Comparison of ENCODE assay signal across 31 mouse cellular contexts in the genomic region with DNA sequence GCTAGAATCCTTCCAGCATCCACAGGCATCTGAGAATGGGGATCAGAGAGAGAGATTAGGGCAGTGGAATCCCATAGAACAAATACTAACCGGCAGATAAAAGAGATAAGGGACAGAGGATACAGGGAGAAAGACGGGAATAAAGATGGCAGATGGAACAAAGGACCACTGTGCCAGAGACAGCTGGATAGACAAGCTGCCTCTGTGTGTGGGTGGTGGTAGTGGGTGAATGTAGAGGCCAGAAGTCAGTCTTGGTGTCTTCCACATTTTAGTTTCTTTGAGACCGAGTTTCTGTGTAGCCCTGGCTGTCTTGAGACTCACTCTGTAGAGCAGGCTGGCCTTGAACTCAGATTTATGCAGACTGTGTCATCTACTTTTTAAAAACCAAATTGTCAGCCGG. TPM values are rescaled to one million over a fixed set of nuclear protein-coding genes. Genes with fewer than 3 reads are reported as not detected.
DNase-seq lines count a peak whose midpoint lies in the region; ATAC-seq and TF ChIP-seq lines count a peak whose summit lies in the region.
"Had no signal": no experiment of that assay in that cellular context is flagged by ENCODE, and none has a peak within 500 bp of the region (broad histone marks: within the 10 kb centered on the region; RNA-seq: fewer than 3 reads in every experiment).

No protein-coding gene starts in this region.

- peak overlapping the region; percentile 38; the same call in 1 of the 2 replicates for H3K27ac ChIP-seq in limb, embryonic 15.5 days
- H3K27ac ChIP-seq in limb, embryonic 10.5 days: no peak overlapping the region
- H3K27ac ChIP-seq in bone marrow, adult 2 months (ENCODE audit: control insufficient read depth, insufficient read depth, low read depth, low read length, poor library complexity): peak overlapping the region; percentile 16; the same call in 1 of the 2 replicates
- 0 out of 2 replicates have a peak overlapping the region, but pooled peaks have one; percentile 1 for H3K27ac ChIP-seq in brown adipose tissue, adult 24 weeks (replicated peaks; ENCODE audit: low read depth, low read length)
- H3K27ac ChIP-seq: embryonic facial prominence, embryonic 10.5 days; embryonic facial prominence, embryonic 15.5 days; forebrain, embryonic 15.5 days; gastrocnemius, adult 2 months; heart, embryonic 13.5 days; hindbrain, embryonic 10.5 days; hindbrain, embryonic 15.5 days; kidney, embryonic 15.5 days; limb, embryonic 13.5 days; liver, embryonic 12.5 days; midbrain, embryonic 10.5 days; midbrain, embryonic 15.5 days; neural tube, embryonic 15.5 days had no signal

- H3K27me3 ChIP-seq in limb, embryonic 15.5 days: no peaks in the 10 kb centered on the region
- H3K27me3 ChIP-seq in limb, embryonic 10.5 days (ENCODE audit: low read depth, poor library complexity, severe bottlenecking): no peaks in the 10 kb centered on the region
- H3K27me3 ChIP-seq: embryonic facial prominence, embryonic 15.5 days; forebrain, embryonic 15.5 days; heart, embryonic 13.5 days; hindbrain, embryonic 15.5 days; kidney, embryonic 15.5 days; limb, embryonic 13.5 days; liver, embryonic 12.5 days; midbrain, embryonic 15.5 days; neural tube, embryonic 15.5 days had no signal

- TF ChIP-seq CTCF in bone marrow, adult 2 months (IDR thresholded peaks at IDR 0.05; ENCODE audit: control insufficient read depth, insufficient read depth, low read length): no peak

- H3K4me3 ChIP-seq in limb, embryonic 15.5 days: no peak overlapping the region
- H3K4me3 ChIP-seq in limb, embryonic 10.5 days: no peak overlapping the region
- no peak overlapping the region for H3K4me3 ChIP-seq in bone marrow, adult 2 months (replicated peaks; ENCODE audit: control insufficient read depth, low read depth, low read length)
- no peak overlapping the region for H3K4me3 ChIP-seq in brown adipose tissue, adult 24 weeks (ENCODE audit: insufficient read depth, low read depth, low read length)
- H3K4me3 ChIP-seq: embryonic facial prominence, embryonic 10.5 days; embryonic facial prominence, embryonic 15.5 days; forebrain, embryonic 15.5 days; gastrocnemius, adult 2 months; heart, embryonic 13.5 days; hindbrain, embryonic 10.5 days; hindbrain, embryonic 15.5 days; kidney, embryonic 15.5 days; limb, embryonic 13.5 days; liver, embryonic 12.5 days; midbrain, embryonic 10.5 days; midbrain, embryonic 15.5 days; neural tube, embryonic 15.5 days had no signal

- peaks cover 34% of the 10 kb centered on the region for H3K36me3 ChIP-seq in limb, embryonic 15.5 days
- H3K36me3 ChIP-seq in limb, embryonic 10.5 days: peaks cover 67% of the 10 kb centered on the region

- no peak for ATAC-seq in limb, embryonic 15.5 days (ENCODE audit: insufficient number of reproducible peaks, low FRiP score, low TSS enrichment, low read depth)
- ATAC-seq: liver, embryonic 12.5 days; liver, postnatal 0 days; midbrain, embryonic 15.5 days had no signal

- TF ChIP-seq POLR2A in bone marrow, adult 2 months (IDR thresholded peaks at IDR 0.05; ENCODE audit: borderline replicate concordance, control insufficient read depth, low read depth, low read length): no peak

- no peak overlapping the region for H3K4me2 ChIP-seq in limb, embryonic 15.5 days
- H3K4me2 ChIP-seq: embryonic facial prominence, embryonic 15.5 days; forebrain, embryonic 15.5 days; heart, embryonic 13.5 days; hindbrain, embryonic 15.5 days; kidney, embryonic 15.5 days; limb, embryonic 13.5 days; liver, embryonic 12.5 days; midbrain, embryonic 15.5 days; neural tube, embryonic 15.5 days had no signal

- H3K9ac ChIP-seq in limb, embryonic 15.5 days: no peak overlapping the region
- H3K9ac ChIP-seq: embryonic facial prominence, embryonic 15.5 days; forebrain, embryonic 15.5 days; heart, embryonic 13.5 days; hindbrain, embryonic 15.5 days; kidney, embryonic 15.5 days; limb, embryonic 13.5 days; liver, embryonic 12.5 days; liver, postnatal 0 days; midbrain, embryonic 15.5 days; neural tube, embryonic 15.5 days had no signal

- H3K4me1 ChIP-seq in limb, embryonic 15.5 days: peaks cover 5% of the 10 kb centered on the region; the same call in 1 of the 2 replicates
- H3K4me1 ChIP-seq in limb, embryonic 10.5 days: peaks cover 11% of the 10 kb centered on the region; the same call in 1 of the 2 replicates
- peaks cover 5% of the 10 kb centered on the region for H3K4me1 ChIP-seq in bone marrow, adult 2 months (ENCODE audit: control insufficient read depth, insufficient read depth, low read length)
- H3K4me1 ChIP-seq in brown adipose tissue, adult 24 weeks (ENCODE audit: control insufficient read depth, insufficient read depth, insufficient read length, low read length): no peaks in the 10 kb centered on the region
- H3K4me1 ChIP-seq: embryonic facial prominence, embryonic 10.5 days; embryonic facial prominence, embryonic 15.5 days; forebrain, embryonic 15.5 days; kidney, embryonic 15.5 days; limb, embryonic 13.5 days; midbrain, embryonic 15.5 days; neural tube, embryonic 15.5 days had no signal

- H3K9me3 ChIP-seq in limb, embryonic 15.5 days: no peaks in the 10 kb centered on the region
- H3K9me3 ChIP-seq in limb, embryonic 10.5 days (replicated peaks): no peaks in the 10 kb centered on the region
- H3K9me3 ChIP-seq: embryonic facial prominence, embryonic 10.5 days; embryonic facial prominence, embryonic 15.5 days; forebrain, embryonic 15.5 days; G1E; heart, embryonic 13.5 days; hindbrain, embryonic 10.5 days; hindbrain, embryonic 15.5 days; kidney, embryonic 15.5 days; limb, embryonic 13.5 days; liver, embryonic 12.5 days; midbrain, embryonic 10.5 days; midbrain, embryonic 15.5 days; neural tube, embryonic 15.5 days had no signal

- no peak for DNase-seq in limb, embryonic 10.5 days (ENCODE audit: low spot score)
- no peak for DNase-seq in thymus, adult 18-20 months
- no peak for DNase-seq in heart, adult 18-20 months
- DNase-seq: adrenal gland, adult 8-10 months; cerebellum, adult 2 months; cerebellum, postnatal 14 days; gastrocnemius, adult 2 months; heart, postnatal 10 days; kidney, adult 18-20 months; kidney, postnatal 25 days; liver, postnatal 0 days; lung, postnatal 4 days had no signal

- 84% methylated on average over 4 of the region's 4 CpGs for WGBS in limb, embryonic 15.5 days
- 86% methylated on average over 4 of the region's 4 CpGs for WGBS in limb, embryonic 10.5 days
- 77% methylated on average over 4 of the region's 4 CpGs for WGBS in bone marrow, adult 2 months

RNA-seq across cellular contexts. Expression of a gene that starts 1.0 kb away (rescaled TPM):
- polyA plus RNA-seq in limb, embryonic 15.5 days (2015; fragmentation: Nextera tagmentation; extraction: Ambion mirVana): 7.9 and 8.8 TPM in 2 replicates
- polyA plus RNA-seq in limb, embryonic 10.5 days (2016; fragmentation: Nextera tagmentation; extraction: Ambion mirVana): 4.0 and 4.5 TPM in 2 replicates
- 29.7 and 70.2 TPM in 2 replicates for polyA plus RNA-seq in bone marrow, adult 2 months (2011; ENCODE audit: insufficient read depth, insufficient read length, low replicate concordance, missing spikeins)
- 0.83 and 1.4 TPM in 2 replicates for polyA plus RNA-seq in brown adipose tissue, adult 24 weeks (2012; ENCODE audit: insufficient read depth, insufficient read length, missing spikeins)
- total RNA-seq in heart, adult 18-20 months (2021): 1 to 10 TPM; 2.0 to 2.4 TPM

RNA-seq across cellular contexts. Expression of a gene that starts 23.5 kb away (rescaled TPM):
- 408 and 425 TPM in 2 replicates for polyA plus RNA-seq in limb, embryonic 15.5 days (2015; fragmentation: Nextera tagmentation; extraction: Ambion mirVana)
- 664 and 686 TPM in 2 replicates for polyA plus RNA-seq in limb, embryonic 10.5 days (2016; fragmentation: Nextera tagmentation; extraction: Ambion mirVana)
- 90.3 and 101 TPM in 2 replicates for polyA plus RNA-seq in bone marrow, adult 2 months (2011; ENCODE audit: insufficient read depth, insufficient read length, low replicate concordance, missing spikeins)
- polyA plus RNA-seq in brown adipose tissue, adult 24 weeks (2012; ENCODE audit: insufficient read depth, insufficient read length, missing spikeins): 116 and 126 TPM in 2 replicates
- 100 to 1,000 TPM; 132 to 136 TPM for total RNA-seq in heart, adult 18-20 months (2021)

RNA-seq across cellular contexts. Expression of a gene that starts 34.6 kb away (rescaled TPM):
- 226 and 241 TPM in 2 replicates for polyA plus RNA-seq in limb, embryonic 15.5 days (2015; fragmentation: Nextera tagmentation; extraction: Ambion mirVana)
- polyA plus RNA-seq in limb, embryonic 10.5 days (2016; fragmentation: Nextera tagmentation; extraction: Ambion mirVana): 431 and 443 TPM in 2 replicates
- 158 and 241 TPM in 2 replicates for polyA plus RNA-seq in bone marrow, adult 2 months (2011; ENCODE audit: insufficient read depth, insufficient read length, low replicate concordance, missing spikeins)
- 29.7 and 32.3 TPM in 2 replicates for polyA plus RNA-seq in brown adipose tissue, adult 24 weeks (2012; ENCODE audit: insufficient read depth, insufficient read length, missing spikeins)
- 10 to 100 TPM; 20.7 to 25.0 TPM for total RNA-seq in heart, adult 18-20 months (2021)

RNA-seq across cellular contexts. Expression of a gene that starts 55.8 kb away (rescaled TPM):
- 0.09 and 0.17 TPM in 2 replicates for polyA plus RNA-seq in limb, embryonic 15.5 days (2015; fragmentation: Nextera tagmentation; extraction: Ambion mirVana)
- 0.06 and 0.08 TPM in 2 replicates for polyA plus RNA-seq in limb, embryonic 10.5 days (2016; fragmentation: Nextera tagmentation; extraction: Ambion mirVana)
- not detected in 2 replicates for polyA plus RNA-seq in bone marrow, adult 2 months (2011; ENCODE audit: insufficient read depth, insufficient read length, low replicate concordance, missing spikeins)
- not detected in 2 replicates for polyA plus RNA-seq in brown adipose tissue, adult 24 weeks (2012; ENCODE audit: insufficient read depth, insufficient read length, missing spikeins)
- total RNA-seq in heart, adult 18-20 months (2021): not detected
- total RNA-seq: adrenal gland, adult 8-10 months; gastrocnemius, adult 2 months; gastrocnemius, postnatal 4 days; heart, adult 8-10 months; heart, postnatal 10 days had no signal
- polyA plus RNA-seq: embryonic facial prominence, embryonic 10.5 days; G1E; heart, embryonic 13.5 days; liver, embryonic 12.5 days; liver, postnatal 0 days; stomach, embryonic 14.5 days had no signal
